Mouse (Mus musculus): ENCODE data around the gene Stag1. TPM values are rescaled to one million over a fixed set of nuclear protein-coding genes. Genes with fewer than 3 reads are reported as not detected.

Gene Stag1
- total RNA-seq, 2 experiments from 2014 or later: 33.5 to 39.1 TPM

DNA sequence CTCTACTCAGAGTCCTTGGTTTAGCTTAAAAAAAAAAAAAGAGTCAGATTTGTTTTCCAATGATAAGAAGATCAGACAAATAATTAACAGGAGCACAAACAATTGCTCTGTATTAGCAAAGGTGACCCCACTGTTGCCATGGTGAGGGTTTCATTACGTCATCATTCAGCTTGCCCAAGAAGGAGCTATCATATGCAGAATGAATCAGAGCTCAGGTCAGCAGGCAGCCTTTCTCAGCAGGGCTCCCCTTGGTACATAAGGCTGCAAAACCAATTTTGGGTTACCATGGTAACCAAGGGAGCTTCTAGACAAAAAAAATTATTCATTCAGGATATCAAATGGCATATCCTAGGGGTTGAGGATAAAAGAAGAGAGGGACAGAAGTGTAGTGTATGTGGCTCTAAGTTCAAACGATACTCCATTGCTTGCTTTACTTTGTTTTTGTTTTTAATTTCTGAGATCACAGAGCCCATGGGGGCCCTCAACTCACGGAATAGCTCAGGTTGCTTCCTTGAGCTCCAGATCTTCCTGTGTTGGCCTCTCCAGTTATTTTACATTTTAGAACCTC, 2.2 kb downstream of the Stag1 start:
- intact Hi-C loops (cut with DNase I): no loop called here
- DNase-seq (ENCODE audit: extremely low spot score in 1 of 2, low spot score in 2 of 2): no peak

DNA sequence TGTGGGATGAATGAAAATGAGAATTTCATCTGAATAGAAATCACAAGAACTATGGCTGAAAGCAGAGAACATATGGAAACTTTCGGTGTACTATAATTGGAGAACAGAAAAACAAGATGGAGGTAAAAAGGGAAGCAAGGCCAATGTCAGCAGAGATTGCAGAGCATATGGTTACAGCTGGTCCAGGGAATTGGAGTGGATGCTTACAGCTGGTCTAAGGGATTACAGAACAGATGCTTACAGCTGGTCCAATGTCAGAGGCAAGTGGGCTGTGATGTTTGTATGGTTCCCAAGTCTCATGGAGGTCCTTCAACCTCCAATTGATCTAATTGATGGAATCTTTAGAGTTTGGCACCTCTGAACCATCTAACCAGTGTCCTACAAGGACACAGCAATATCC, 4.5 kb downstream of the Stag1 start:
- DNase-seq (ENCODE audit: extremely low spot score in 1 of 2, low spot score in 2 of 2): no peak
- intact Hi-C loops (cut with DNase I): no loop called here

DNA sequence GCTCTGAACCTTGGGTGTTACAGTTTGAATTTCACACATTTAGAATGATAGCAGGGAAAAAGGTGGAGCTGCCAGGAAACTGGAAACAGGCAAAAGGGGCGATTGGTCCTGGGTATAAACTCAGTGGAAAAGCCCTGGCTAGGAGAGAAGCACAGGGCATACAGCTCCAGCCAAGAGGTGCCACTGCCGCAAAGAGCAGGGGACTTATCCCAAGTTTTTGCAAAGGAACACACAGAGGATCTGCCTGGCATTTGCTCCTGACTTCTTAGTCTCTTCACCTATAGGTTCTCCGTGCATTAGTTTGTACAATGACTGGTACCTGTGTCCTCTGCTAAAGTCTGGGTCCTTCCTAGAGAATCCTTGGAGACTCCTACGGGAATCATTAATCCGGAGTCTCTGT, 5.6 kb downstream of the Stag1 start:
- intact Hi-C loops (cut with DNase I): no loop called here
- DNase-seq (ENCODE audit: extremely low spot score in 1 of 2, low spot score in 2 of 2): no peak

DNA sequence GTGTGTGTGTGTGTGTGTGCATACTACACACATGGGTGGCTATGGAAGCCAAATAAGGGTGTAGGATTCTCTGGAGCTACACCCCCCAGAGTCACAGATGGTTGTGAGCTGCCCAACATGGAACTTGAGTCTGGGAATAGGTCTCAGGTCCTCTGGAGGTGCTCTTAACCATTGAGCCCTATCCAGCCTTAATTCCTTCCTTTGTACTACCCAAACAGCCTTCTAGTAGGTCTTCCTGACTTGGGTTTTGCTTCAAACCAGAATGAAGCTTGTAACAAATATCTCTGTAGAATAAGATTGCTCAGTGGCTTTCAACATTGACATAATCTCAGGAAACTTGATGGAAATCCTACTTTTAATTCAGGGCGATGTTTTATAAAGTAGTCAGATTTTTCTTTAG, 7.9 kb downstream of the Stag1 start:
- no peak for DNase-seq (ENCODE audit: extremely low spot score in 1 of 2, low spot score in 2 of 2)
- intact Hi-C loops (cut with DNase I): no loop called here

DNA sequence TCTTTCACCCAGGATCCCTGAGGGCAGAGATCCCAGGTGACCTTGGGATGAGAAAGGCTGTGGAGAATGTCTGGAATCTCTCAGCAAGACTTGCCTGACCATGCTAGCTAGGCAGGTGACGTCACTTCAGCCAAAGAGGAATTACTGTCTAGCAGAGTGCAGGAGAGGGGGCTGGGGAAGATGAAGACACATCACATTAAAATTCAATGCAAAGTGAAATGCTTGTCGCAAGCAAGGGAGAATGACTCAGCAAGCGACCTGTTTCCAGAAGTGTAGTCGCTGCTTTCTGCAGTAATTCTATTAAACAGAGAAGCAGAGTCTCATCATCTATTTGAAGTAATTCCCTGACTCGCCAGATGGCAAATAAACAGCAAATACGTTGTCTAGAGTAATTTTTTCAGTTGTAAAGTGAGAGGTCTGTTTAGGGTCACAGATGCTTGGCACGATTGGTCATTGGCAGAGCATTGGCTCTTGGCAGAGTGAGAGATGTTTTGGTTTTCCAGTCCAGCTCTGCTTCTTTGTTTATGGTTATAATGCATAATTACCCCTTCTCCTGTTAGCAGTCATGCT, 8.5 kb downstream of the Stag1 start:
- intact Hi-C loops (cut with DNase I): no loop called here
- peak in 1 of 2 experiments; percentile 32 for DNase-seq (ENCODE audit: extremely low spot score in 1 of 2, low spot score in 2 of 2)

DNA sequence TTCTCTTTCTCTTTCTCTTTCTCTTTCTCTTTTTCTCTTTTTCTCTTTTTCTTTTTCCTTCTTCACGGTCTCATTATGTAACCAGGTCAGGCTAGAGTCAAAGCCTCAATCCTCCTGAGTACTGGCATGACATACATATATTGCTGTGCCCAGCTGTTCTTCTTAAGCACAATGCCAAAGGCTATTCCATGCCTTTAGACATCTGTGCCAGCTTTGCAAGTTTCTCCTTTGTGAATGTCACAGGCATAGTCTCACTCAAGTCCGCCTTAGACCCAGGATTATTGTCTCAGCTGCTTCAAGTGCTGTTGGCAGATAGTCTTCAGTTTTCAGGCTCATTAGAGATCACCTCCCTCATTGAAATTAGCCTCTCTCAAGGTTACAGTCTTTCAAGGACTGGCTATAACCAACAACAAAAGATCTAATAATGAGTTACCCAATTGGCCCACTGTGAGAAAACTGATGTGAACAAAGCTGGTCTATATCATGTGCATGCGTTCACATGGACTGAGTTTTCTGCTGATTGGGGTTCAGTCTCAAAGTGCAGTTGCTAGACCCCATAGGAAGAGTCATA, 16.0 kb downstream of the Stag1 start:
- DNase-seq (ENCODE audit: extremely low spot score in 1 of 2, low spot score in 2 of 2): no peak
- intact Hi-C loops (cut with DNase I): no loop called here

DNA sequence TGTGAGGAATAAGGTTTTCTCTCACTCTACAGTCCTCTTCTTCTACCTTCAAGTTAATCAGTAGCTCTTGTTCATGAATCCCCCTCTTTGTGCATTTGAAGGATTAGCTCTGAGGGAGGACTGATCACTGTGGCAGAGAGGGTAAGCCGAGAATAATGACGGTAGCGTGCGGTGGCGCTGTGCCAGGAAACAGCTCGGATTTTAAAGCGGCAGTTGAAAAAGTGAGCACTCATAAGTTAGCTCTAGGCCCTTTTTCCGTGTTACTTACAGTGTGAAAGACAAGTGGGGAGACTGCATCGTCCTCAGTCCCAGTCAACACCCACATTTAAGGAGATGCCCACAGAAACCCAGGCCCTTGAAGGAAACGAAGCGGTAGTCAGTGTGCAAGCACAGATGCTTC, 19.3 kb downstream of the Stag1 start:
- peak in 1 of 2 experiments; percentile 43 for DNase-seq (ENCODE audit: extremely low spot score in 1 of 2, low spot score in 2 of 2)

DNA sequence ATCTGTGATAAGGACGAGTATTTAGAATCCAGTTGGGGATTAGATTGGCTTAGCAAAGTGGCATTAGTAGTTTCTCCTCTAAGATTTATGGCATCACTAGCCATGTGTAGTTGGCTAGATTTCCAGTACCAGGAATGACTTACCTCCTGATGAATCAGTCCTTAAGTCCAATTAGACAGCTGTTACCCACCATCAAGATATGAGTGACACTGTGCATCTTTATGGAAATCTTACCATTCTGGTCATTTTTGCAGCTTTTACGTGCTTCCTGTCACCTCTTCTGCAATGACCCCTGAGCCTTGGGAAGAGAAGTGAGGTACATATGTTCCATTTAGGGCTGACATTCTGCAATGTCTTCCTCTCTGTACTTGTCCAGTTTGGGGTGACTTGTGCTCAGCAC, 28.7 kb downstream of the Stag1 start:
- intact Hi-C loops (cut with DNase I): no loop called here
- DNase-seq (ENCODE audit: extremely low spot score in 1 of 2, low spot score in 2 of 2): no peak

More for the DNA sequence above, 19.3 kb downstream of the Stag1 start:
- intact Hi-C loops (cut with DNase I): no loop called here

DNA sequence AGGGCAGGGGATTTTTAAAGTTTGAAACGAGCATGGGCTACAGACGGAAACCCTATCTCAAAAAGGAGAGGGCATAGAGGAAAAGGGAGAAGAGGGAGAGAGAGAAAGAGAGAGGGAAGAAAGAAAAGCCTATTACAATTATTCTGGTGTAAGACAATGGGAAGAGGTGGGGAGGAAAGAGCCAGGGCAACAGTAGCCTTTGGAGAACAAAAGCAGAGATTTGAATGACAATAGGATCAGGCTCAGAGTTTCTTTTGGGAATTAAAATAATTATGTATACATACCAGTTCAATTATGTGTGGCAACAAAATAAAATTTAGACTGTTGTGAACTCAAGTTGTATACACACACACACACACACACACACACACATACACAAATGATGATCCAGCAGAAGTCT, 43.2 kb downstream of the Stag1 start:
- DNase-seq (ENCODE audit: extremely low spot score in 1 of 2, low spot score in 2 of 2): no peak
- intact Hi-C loops (cut with DNase I): loop anchor here (5.0 kb wide), 3 partner anchors 68 to 517 kb away; partner anchors contain the start of gene Slc35g2

DNA sequence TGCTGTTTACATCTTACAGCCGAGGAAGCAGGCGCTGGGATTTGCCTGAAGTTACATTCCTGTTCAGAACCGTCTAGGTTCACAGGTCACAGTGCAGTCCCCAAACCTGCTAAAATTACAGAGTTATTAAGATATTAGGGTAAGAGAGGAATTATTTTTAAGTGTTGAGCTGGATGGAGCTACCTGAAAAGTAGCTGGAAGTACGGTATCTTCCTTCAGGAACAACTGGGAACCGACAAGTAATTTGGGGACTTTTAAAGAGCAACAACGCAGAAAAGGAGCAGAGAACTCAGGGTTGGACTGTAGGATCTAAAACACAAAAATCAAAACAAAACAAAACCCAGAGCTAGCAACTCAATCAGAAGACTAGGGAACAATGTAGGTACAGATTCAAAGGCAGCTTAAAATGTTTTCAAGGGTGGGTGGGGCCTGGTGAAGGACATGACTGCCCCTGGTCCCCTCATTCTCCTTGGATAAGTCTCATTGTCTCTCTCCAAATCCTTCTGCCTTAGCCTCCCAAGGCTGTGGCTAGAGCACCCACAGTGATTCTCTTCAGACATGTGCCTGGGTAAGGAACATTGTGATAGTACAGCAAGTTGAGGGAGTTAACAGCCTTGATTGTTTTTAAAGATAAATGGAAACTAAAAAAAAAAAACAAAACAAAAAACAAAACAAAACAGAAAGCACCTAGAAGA, 43.9 kb downstream of the Stag1 start:
- intact Hi-C loops (cut with DNase I): loop anchor here (2.0 to 5.0 kb wide), 6 partner anchors 69 to 516 kb away; partner anchors contain the start of gene Slc35g2

DNA sequence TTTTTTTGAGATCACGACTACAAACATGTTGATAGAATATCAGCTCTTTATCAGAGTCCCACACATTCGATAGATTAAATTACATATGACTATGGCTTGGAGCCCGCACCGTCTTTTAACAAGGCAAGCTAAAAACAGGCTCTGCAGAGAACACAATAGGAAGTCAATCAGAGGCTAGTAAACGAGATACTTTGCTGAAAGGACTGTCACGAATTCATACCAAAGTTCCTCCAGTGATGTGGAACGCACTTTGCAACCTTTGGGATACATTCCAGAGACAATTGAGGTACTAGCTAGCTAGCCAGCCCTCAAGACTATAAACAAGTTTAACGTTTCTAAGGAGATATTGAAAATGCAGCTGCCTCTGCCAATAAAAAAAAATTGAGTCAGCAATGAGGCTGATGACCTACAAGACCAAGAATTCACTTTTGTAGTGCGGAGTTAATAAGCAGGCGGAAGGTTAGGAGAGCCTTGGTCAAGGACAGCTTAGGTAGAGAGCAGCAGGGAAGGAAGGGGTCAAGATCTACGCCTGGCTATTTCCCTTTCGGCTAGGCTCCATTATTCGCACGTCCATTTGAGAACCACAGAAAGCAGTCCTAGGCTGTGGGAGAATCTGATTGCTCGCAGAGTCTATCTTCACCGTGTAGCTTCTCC, 44.7 kb downstream of the Stag1 start:
- intact Hi-C loops (cut with DNase I): loop anchor here (2.0 to 5.0 kb wide), 6 partner anchors 70 to 515 kb away; partner anchors contain the start of gene Slc35g2
- DNase-seq (ENCODE audit: extremely low spot score in 1 of 2, low spot score in 2 of 2): peak in 1 of 2 experiments; percentile 8

More for the DNA sequence above, 43.9 kb downstream of the Stag1 start:
- no peak for DNase-seq (ENCODE audit: extremely low spot score in 1 of 2, low spot score in 2 of 2)

DNA sequence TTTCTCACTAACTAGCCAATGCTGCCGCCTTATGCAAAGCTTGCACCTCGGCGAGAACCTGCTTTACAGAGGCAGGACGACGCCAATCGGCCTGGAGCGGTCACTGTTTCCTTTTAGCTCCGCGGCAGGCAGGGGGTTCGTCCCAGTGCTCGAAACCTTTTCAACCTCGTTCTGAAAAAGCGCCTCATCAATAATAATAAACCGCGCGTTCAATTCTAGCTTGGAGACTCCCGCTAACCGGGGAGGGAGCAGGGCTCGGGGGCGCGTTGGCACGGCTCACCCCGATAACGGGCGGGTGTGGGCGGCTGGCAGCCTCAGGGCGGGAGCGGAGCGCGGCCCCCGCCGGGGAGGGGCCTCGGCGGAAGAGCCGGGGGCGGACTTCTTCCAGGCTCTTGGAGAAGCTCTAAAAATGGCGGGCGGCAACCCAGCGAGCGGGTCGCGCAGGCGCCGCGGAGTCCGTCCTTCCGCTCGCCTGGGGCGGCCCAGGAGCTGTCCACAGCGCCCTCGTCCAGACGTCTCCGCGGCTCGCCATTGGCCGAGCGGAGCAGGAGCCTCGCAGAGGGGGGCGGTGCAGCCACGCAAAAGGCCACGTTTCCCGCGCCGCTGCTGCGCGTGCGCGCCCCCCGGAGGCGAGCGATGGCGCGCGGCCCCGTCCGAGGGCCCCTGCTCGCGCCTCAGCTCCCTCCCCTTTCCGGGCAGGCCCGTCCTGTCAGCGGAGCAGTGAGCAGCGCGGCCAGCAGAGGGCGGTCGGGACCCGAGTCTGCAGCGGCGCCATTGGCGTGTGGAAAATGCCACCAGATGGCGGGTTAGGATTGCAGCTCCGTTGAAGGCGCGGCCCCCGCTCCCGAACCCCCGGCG, 45.5 kb downstream of the Stag1 start:
- DNase-seq (ENCODE audit: extremely low spot score in 1 of 2, low spot score in 2 of 2): peak; percentile 99
- intact Hi-C loops (cut with DNase I): loop anchor here (2.0 to 5.0 kb wide), 6 partner anchors 71 to 514 kb away; partner anchors contain the start of gene Slc35g2

DNA sequence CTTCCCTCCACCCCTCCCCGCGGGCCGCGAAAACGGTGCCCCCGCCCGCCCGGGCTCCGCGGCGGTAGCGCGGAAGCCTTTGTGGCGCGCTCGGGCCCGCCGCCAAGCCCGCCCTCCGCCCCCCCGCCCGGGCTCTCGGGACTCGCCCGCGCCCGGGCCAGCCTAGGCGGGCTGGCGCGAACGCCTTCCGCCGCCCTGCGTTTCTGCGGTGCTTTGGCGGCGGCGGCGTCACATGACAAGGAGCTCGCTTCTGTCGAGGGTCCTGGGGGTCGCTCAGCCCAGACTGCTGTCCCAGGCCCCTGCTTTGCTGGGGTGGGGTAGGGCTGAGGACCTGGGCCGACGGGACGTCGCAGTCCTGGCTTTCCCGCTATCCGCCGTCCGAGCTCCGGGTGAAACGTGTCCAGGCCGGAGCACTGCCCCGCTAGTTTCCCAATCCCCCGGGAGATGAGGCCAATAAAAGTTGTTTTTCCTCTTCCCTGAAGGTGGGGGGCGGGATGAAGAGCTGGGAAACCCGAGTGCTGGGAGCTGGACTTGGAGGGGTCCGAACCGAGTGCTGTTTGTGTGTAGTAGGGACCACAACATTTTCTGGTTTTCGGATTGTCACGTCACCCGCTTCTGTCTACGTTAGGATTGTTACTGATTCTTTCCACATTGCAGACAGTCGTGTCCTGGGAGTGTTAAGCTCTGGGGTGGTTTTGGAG, 46.6 kb downstream of the Stag1 start:
- intact Hi-C loops (cut with DNase I): loop anchor here (5.0 kb wide), 3 partner anchors 72 to 513 kb away; partner anchors contain the start of gene Slc35g2
- DNase-seq (ENCODE audit: extremely low spot score in 1 of 2, low spot score in 2 of 2): peak; percentile 36 to 78

DNA sequence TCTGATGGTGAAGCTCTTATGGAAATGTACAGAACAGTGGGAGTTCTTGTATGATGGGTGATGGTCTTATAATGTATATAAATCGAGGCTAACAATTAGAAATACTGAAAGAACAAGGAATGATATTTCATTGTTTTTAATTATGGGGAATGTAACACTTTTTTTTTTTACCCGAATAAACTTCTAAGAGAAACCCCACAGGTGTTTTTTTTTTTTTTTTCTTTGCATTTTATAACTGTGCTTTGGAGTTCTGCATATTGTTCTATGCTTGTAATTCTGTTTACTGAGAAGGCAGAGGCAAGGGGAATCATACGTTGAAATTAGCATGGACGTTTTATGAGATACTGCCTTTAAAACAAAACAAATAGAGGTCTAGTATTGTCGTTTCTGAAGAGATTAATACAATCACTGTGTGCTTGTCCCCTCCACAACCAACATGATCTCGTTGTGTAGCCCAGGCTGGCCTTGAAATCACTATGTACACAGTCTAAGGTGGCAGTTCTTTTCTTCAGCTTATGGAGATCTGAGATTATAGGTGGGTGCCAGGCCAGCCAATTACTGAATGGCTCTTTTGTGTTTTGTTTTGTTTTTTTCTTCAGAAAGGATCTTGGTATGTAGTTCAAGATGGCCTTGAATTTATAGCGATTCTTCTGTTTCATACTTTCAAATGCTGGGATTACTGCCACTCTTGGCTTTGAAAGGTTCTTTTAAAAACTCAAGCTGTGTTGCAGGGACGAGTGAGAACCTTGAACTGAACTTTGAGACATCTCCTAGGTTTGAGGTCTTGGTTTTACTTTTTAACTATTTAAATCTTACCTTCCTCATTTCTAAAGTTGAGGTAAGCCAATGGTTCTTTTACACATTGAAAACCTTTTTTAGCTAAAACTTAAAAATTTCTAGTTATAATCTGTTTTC, 47.7 kb downstream of the Stag1 start:
- intact Hi-C loops (cut with DNase I): no loop called here
- DNase-seq (ENCODE audit: extremely low spot score in 1 of 2, low spot score in 2 of 2): no peak

DNA sequence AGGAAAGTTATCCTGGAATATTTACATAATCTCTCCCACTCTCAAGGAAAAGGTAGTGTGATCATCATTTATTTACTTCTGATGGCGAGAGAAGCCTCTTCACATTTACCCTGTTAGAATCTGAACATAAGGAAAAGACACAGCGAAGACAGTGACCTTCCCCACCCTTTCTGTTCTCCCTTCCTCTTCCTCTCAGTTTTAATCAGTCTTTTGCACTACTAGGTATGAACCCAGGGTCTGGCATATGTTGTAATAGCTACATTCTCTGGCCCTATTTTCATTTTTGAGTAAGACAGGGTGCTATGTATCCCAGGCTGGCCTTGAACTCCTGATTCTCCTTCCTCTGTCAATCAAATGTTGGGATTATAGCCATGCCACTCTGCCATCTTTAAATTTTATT, 48.7 kb downstream of the Stag1 start:
- intact Hi-C loops (cut with DNase I): no loop called here
- no peak for DNase-seq (ENCODE audit: extremely low spot score in 1 of 2, low spot score in 2 of 2)

DNA sequence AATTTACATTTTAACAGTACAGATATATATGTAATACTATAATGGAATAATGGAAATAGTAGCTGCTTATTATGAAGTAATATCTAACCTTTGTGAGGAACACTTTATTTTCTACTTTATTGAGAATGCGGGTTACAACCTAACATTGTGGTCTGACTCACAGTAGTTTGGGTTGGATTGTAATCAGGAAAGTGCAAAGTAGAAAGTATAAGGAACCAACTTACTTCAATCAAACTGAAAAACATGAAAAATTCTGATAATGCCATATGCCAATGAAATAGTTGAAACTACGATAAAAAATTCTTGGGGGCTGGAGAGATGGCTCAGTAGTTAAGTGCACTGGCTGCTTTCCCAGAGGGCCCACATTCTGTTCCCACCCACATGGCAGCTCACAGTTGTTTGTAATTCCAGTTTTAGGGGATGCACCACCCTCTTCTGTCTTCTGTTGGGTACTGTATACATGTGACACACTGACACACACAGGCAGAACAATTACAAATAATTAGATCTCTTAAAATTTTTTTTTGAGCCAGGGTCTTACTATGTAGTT, 50.3 kb downstream of the Stag1 start:
- peak in 1 of 2 experiments; percentile 14 for DNase-seq (ENCODE audit: extremely low spot score in 1 of 2, low spot score in 2 of 2)
- intact Hi-C loops (cut with DNase I): no loop called here

Measured in left cerebral cortex, postnatal 10 days (tissue).